Mouse (Mus musculus) heart, postnatal 0 days (tissue): Measurements from ENCODE around the gene Dtd1. TPM values are rescaled to one million over a fixed set of nuclear protein-coding genes. Genes with fewer than 3 reads are reported as not detected.

ENCODE experiments used
- ATAC-seq: fragments of 200-750 bp; cut with Nextera tagmentation; 2 replicates; pipeline ENCODE4 v1.8.0; 2017; ENCODE audit warnings: low read depth, moderate number of reproducible peaks, moderate library complexity; ENCODE audit not compliant: insufficient read depth
- DNase-seq: peaks from one replicate; pipeline ENCODE4 v3.0.0-alpha.2; 2016; ENCODE audit warnings: low spot score
- H3K27ac ChIP-seq: fragments of 300-500 bp; sonication (generic); 2 replicates; pipeline ENCODE4 v1.5.1; 2014; ENCODE audit warnings: low read depth, mild to moderate bottlenecking
- H3K27me3 ChIP-seq: fragments of 300-500 bp; sonication (generic); 2 replicates; pipeline ENCODE4 v1.6.1; 2014; ENCODE audit warnings: low read length, mixed read lengths; ENCODE audit not compliant: control insufficient read depth, insufficient read depth
- H3K36me3 ChIP-seq: fragments of 300-500 bp; sonication (generic); replicated peaks from 2 replicates; pipeline ENCODE4 v1.6.1; 2014; ENCODE audit warnings: low read length, mixed read lengths; ENCODE audit not compliant: control insufficient read depth, insufficient read depth
- H3K4me1 ChIP-seq: fragments of 300-500 bp; sonication (generic); 2 replicates; pipeline ENCODE4 v1.6.1; 2014; ENCODE audit warnings: antibody characterized with exemption; ENCODE audit not compliant: control insufficient read depth, insufficient read depth
- H3K4me2 ChIP-seq: fragments of 300-500 bp; sonication (generic); 2 replicates; pipeline ENCODE4 v1.6.1; 2014; ENCODE audit warnings: low read depth, mild to moderate bottlenecking, low read length, moderate library complexity
- H3K4me3 ChIP-seq: fragments of 300-500 bp; sonication (generic); 2 replicates; pipeline ENCODE4 v1.5.1; 2014; ENCODE audit warnings: low read depth, low read length
- H3K9ac ChIP-seq: fragments of 300-500 bp; sonication (generic); replicated peaks from 2 replicates; pipeline ENCODE4 v1.6.1; 2014; ENCODE audit warnings: low read depth, low read length, mixed read lengths
- H3K9me3 ChIP-seq: fragments of 300-500 bp; sonication (generic); replicated peaks from 2 replicates; pipeline ENCODE4 v1.6.1; 2016; ENCODE audit warnings: low read length; ENCODE audit not compliant: control insufficient read depth
- CTCF ChIP-seq: IDR thresholded peaks from 2 replicates; pipeline ENCODE4 v1.5.1; 2016; ENCODE audit warnings: antibody characterized with exemption, control low read depth, low read depth
- EP300 ChIP-seq: IDR thresholded peaks from 2 replicates; pipeline ENCODE4 v1.6.1; 2016; ENCODE audit warnings: antibody characterized with exemption, low read depth
- WGBS: fragments of 180-500 bp; shearing (Covaris S2); extraction: QIAGEN DNeasy Blood & Tissue Kit; methylation state at CpG from one replicate; pipeline ENCODE4 v1.1.7; 2014; 5-methylcytosine and 5-hydroxymethylcytosine counted together
- polyA plus RNA-seq: library from polyadenylated mRNA; unstranded; fragments of >200 nt; fragmentation: Nextera tagmentation; extraction: Ambion mirVana; gene quantifications from 2 replicates; pipeline ENCODE4 v1.2.1, GENCODE M21; 2015
- total RNA-seq: library from RNA; depleted of rRNA; stranded (reverse); fragments of >200 nt; gene quantifications from 2 replicates; pipeline ENCODE4 v1.2.3, GENCODE M21; 2014; ENCODE audit warnings: low replicate concordance

Dtd1 gene
- total and polyA plus RNA-seq, 2 experiments from 2014 or later, result 24.2 to 29.2 TPM

GRCm38 (mm10) chr2:144718273-144718672 lies 118.6 kb downstream of the Dtd1 start:
- WGBS, result 63% methylated on average over 5 of the region's 5 CpGs
- DNase-seq, result no peak
- no peak overlapping the region for H3K4me2 ChIP-seq
- no peak overlapping the region for H3K9ac ChIP-seq
- H3K36me3 ChIP-seq, result no peaks in the 10 kb centered on the region
- no peaks in the 10 kb centered on the region for H3K27me3 ChIP-seq
- no peak overlapping the region for H3K27ac ChIP-seq
- no peak for TF ChIP-seq EP300
- TF ChIP-seq CTCF, result no peak
- no peak for ATAC-seq
- no peaks in the 10 kb centered on the region for H3K9me3 ChIP-seq
- H3K4me3 ChIP-seq, result no peak overlapping the region
- no peaks in the 10 kb centered on the region for H3K4me1 ChIP-seq

GRCm38 (mm10) chr2:144719294-144719693 lies 119.6 kb downstream of the Dtd1 start:
- no peak overlapping the region for H3K4me2 ChIP-seq
- H3K4me3 ChIP-seq, result no peak overlapping the region
- no peak overlapping the region for H3K9ac ChIP-seq
- H3K27ac ChIP-seq, result no peak overlapping the region
- no peak for DNase-seq
- ATAC-seq, result no peak
- TF ChIP-seq EP300 (no peak), CTCF (no peak)
- no peaks in the 10 kb centered on the region for H3K36me3 ChIP-seq
- 83% methylated on average over 5 of the region's 5 CpGs for WGBS
- no peaks in the 10 kb centered on the region for H3K4me1 ChIP-seq
- H3K27me3 ChIP-seq, result no peaks in the 10 kb centered on the region
- no peaks in the 10 kb centered on the region for H3K9me3 ChIP-seq

- no peak for ATAC-seq
- Histone ChIP-seq H3K4me2 (no peak overlapping the region), H3K27me3 (no peaks in the 10 kb centered on the region), H3K27ac (no peak overlapping the region), H3K9me3 (no peaks in the 10 kb centered on the region), H3K36me3 (no peaks in the 10 kb centered on the region), H3K4me3 (no peak overlapping the region), H3K9ac (no peak overlapping the region), H3K4me1 (no peaks in the 10 kb centered on the region)
- TF ChIP-seq EP300 (no peak), CTCF (no peak)
- WGBS, result 82% methylated on average over 4 of the region's 4 CpGs
- no peak for DNase-seq
Measured at GRCm38 (mm10) chr2:144719718-144720117, 120.0 kb downstream of the Dtd1 start.

GRCm38 (mm10) chr2:144720407-144720959 lies 120.8 kb downstream of the Dtd1 start:
- Histone ChIP-seq H3K4me2 (no peak overlapping the region), H3K4me3 (no peak overlapping the region), H3K4me1 (no peaks in the 10 kb centered on the region), H3K9me3 (no peaks in the 10 kb centered on the region), H3K27ac (no peak overlapping the region), H3K27me3 (no peaks in the 10 kb centered on the region), H3K9ac (no peak overlapping the region), H3K36me3 (no peaks in the 10 kb centered on the region)
- WGBS, result 61% methylated on average over 5 of the region's 5 CpGs
- TF ChIP-seq CTCF (no peak), EP300 (no peak)
- ATAC-seq, result no peak
- no peak for DNase-seq

- ATAC-seq (no peak), DNase-seq (peak; percentile 19)
- Histone ChIP-seq H3K4me1 (no peaks in the 10 kb centered on the region), H3K27ac (no peak overlapping the region), H3K27me3 (no peaks in the 10 kb centered on the region), H3K36me3 (no peaks in the 10 kb centered on the region), H3K9ac (no peak overlapping the region), H3K4me3 (no peak overlapping the region), H3K4me2 (no peak overlapping the region), H3K9me3 (no peaks in the 10 kb centered on the region)
- 92% methylated on average over 1 of the region's 1 CpGs for WGBS
- TF ChIP-seq EP300 (no peak), CTCF (peak; percentile 60)
Measured at GRCm38 (mm10) chr2:144724679-144725078, 125.0 kb downstream of the Dtd1 start.

- no peaks in the 10 kb centered on the region for H3K36me3 ChIP-seq
- TF ChIP-seq CTCF (no peak), EP300 (no peak)
- no peak for DNase-seq
- 72% methylated on average over 3 of the region's 3 CpGs for WGBS
- H3K4me2 ChIP-seq, result no peak overlapping the region
- H3K27me3 ChIP-seq, result no peaks in the 10 kb centered on the region
- H3K9ac ChIP-seq, result no peak overlapping the region
- no peak for ATAC-seq
- H3K4me1 ChIP-seq, result no peaks in the 10 kb centered on the region
- H3K4me3 ChIP-seq, result no peak overlapping the region
- H3K27ac ChIP-seq, result no peak overlapping the region
- no peaks in the 10 kb centered on the region for H3K9me3 ChIP-seq
Measured at GRCm38 (mm10) chr2:144727136-144727535, 127.4 kb downstream of the Dtd1 start.
